Mouse (Mus musculus): ENCODE measurements around the gene Alg11.

DNA sequence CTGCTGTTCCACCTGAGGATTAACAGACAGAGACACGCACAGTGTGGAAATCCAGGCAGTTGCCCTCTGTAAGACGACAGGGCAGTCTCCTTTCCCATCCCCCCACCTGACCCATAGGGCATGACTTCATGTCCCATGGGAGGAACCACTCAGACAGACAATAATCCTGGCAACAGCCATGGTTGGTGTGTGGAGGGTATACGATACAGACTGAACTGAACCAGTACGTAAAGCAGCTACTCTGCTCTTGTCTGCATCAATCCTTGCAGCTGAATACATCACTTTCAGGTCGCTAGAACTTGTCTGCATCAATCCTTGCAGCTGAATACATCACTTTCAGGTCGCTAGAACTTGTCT lies 20.4 kb upstream of the Alg11 start:
- TF ChIP-seq CTCF (IDR thresholded peaks at IDR 0.05; ENCODE audit: borderline replicate concordance, insufficient read depth, low read depth, low read length) (no peak), POLR2A (IDR thresholded peaks at IDR 0.05; ENCODE audit: borderline replicate concordance, insufficient read depth, low read length) (no peak)

Data from cerebellum, adult 2 months (tissue).